Mouse (Mus musculus) liver, adult 2 months (tissue): ENCODE results near the gene Mamstr. TPM values are rescaled to one million over a fixed set of nuclear protein-coding genes. Genes with fewer than 3 reads are reported as not detected.

Experiments
- DNase-seq: peaks from one replicate; pipeline ENCODE4 v3.0.0-alpha.2; 2011; ENCODE audit warnings: low read depth, low spot score; ENCODE audit errors: extremely low read depth
- H3K27ac ChIP-seq: fragments of 200-500 bp; replicated peaks from 2 replicates; pipeline ENCODE4 v1.5.1; 2012; ENCODE audit warnings: low read depth, mild to moderate bottlenecking, control low read depth, inconsistent platforms, low read length; ENCODE audit not compliant: insufficient read depth
- H3K27me3 ChIP-seq: fragments of 200-500 bp; 2 replicates; pipeline ENCODE4 v1.6.1; 2012; ENCODE audit warnings: mild to moderate bottlenecking, moderate library complexity, low read length, inconsistent platforms; ENCODE audit not compliant: control insufficient read depth, insufficient read depth
- H3K36me3 ChIP-seq: fragments of 200-500 bp; 2 replicates; pipeline ENCODE4 v1.6.1; 2012; ENCODE audit warnings: low read length, inconsistent platforms; ENCODE audit not compliant: control insufficient read depth, insufficient read depth
- H3K4me1 ChIP-seq: fragments of 200-500 bp; 2 replicates; pipeline ENCODE4 v1.6.1; 2011; ENCODE audit warnings: low read length; ENCODE audit not compliant: control insufficient read depth, insufficient read depth
- H3K4me3 ChIP-seq: fragments of 200-500 bp; 2 replicates; pipeline ENCODE4 v1.5.1; 2011; ENCODE audit warnings: low read depth, mild to moderate bottlenecking, control low read depth, low read length, moderate library complexity; ENCODE audit not compliant: insufficient read depth
- H3K79me2 ChIP-seq: fragments of 200-500 bp; 2 replicates; pipeline ENCODE4 v1.6.1; 2012; ENCODE audit warnings: inconsistent platforms, mild to moderate bottlenecking, low read length, moderate library complexity; ENCODE audit not compliant: control insufficient read depth, insufficient read depth
- H3K9ac ChIP-seq: fragments of 200-500 bp; 2 replicates; pipeline ENCODE4 v1.6.1; 2012; ENCODE audit warnings: low read depth, mild to moderate bottlenecking, control low read depth, inconsistent platforms, low read length
- CTCF ChIP-seq: fragments of 200-500 bp; IDR thresholded peaks from 2 replicates; pipeline ENCODE4 v1.5.1; 2011; ENCODE audit warnings: low read depth, low read length, control low read depth
- POLR2A ChIP-seq: fragments of 200-500 bp; IDR thresholded peaks from 2 replicates; pipeline ENCODE4 v1.6.1; 2011; ENCODE audit warnings: low read length, control low read depth; ENCODE audit not compliant: insufficient read depth; ENCODE audit errors: extremely low read depth
- WGBS: fragments of 180-500 bp; shearing (Covaris S2); methylation state at CpG from one replicate; pipeline ENCODE4 v1.1.7; 2018; 5-methylcytosine and 5-hydroxymethylcytosine counted together
- polyA plus RNA-seq: library from polyadenylated mRNA; depleted of rRNA; stranded (reverse); fragments of >200 nt; gene quantifications from 2 replicates; pipeline ENCODE4 v1.2.3, GENCODE M21; 2012
- total RNA-seq: library from RNA; depleted of rRNA; stranded (reverse); fragments of >200 nt; gene quantifications from 2 replicates; pipeline ENCODE4 v1.2.3, GENCODE M21; 2014

Gene Mamstr
- total and polyA plus RNA-seq, 2 experiments: 0.09 to 0.10 TPM

- no peak for TF ChIP-seq POLR2A
- TF ChIP-seq CTCF: no peak
- WGBS: 32% methylated on average over 29 of the region's 29 CpGs
- H3K4me1 ChIP-seq: 0 out of 2 replicates have a peak, but pooled peaks cover 2% of the 10 kb centered on the region
- no peaks in the 10 kb centered on the region for H3K79me2 ChIP-seq
- H3K36me3 ChIP-seq: peaks cover 2% of the 10 kb centered on the region; the same call in 1 of the 2 replicates
- H3K27ac ChIP-seq: no peak overlapping the region
- H3K4me3 ChIP-seq: no peak overlapping the region
- no peak overlapping the region for H3K9ac ChIP-seq
- H3K27me3 ChIP-seq: no peaks in the 10 kb centered on the region
- peak; percentile 61 for DNase-seq
Observed at GRCm38 (mm10) chr7:45638623-45639401, 965 bp upstream of the Mamstr start.

GRCm38 (mm10) chr7:45640191-45640957 lies 597 bp downstream of the Mamstr start:
- Histone ChIP-seq H3K79me2 (no peaks in the 10 kb centered on the region), H3K36me3 (peaks cover 2% of the 10 kb centered on the region; the same call in 1 of the 2 replicates), H3K27ac (no peak overlapping the region), H3K4me3 (no peak overlapping the region), H3K9ac (no peak overlapping the region), H3K4me1 (no peaks in the 10 kb centered on the region), H3K27me3 (peaks cover 3% of the 10 kb centered on the region; the same call in 1 of the 2 replicates)
- no peak for DNase-seq
- WGBS: 80% methylated on average over 19 of the region's 19 CpGs
- no peak for TF ChIP-seq POLR2A
- no peak for TF ChIP-seq CTCF

- Histone ChIP-seq H3K27ac (no peak overlapping the region), H3K36me3 (peaks cover 2% of the 10 kb centered on the region; the same call in 1 of the 2 replicates), H3K27me3 (peaks cover 3% of the 10 kb centered on the region; the same call in 1 of the 2 replicates), H3K4me3 (no peak overlapping the region), H3K4me1 (no peaks in the 10 kb centered on the region), H3K9ac (0 out of 2 replicates have a peak overlapping the region, but pooled peaks have one; percentile 6), H3K79me2 (no peaks in the 10 kb centered on the region)
- DNase-seq: no peak
- TF ChIP-seq CTCF (no peak), POLR2A (no peak)
- 67% methylated on average over 17 of the region's 17 CpGs for WGBS
Observed at GRCm38 (mm10) chr7:45641391-45642040, 1.7 kb downstream of the Mamstr start.

- H3K27ac ChIP-seq: no peak overlapping the region
- no peak for DNase-seq
- whole genome bisulfite sequencing: 75% methylated on average over 5 of the region's 5 CpGs
- no peaks in the 10 kb centered on the region for H3K36me3 ChIP-seq
- TF ChIP-seq POLR2A: no peak
- H3K9ac ChIP-seq: no peak overlapping the region
- H3K79me2 ChIP-seq: no peaks in the 10 kb centered on the region
- no peaks in the 10 kb centered on the region for H3K4me1 ChIP-seq
- H3K27me3 ChIP-seq: peaks cover 3% of the 10 kb centered on the region; the same call in 1 of the 2 replicates
- no peak overlapping the region for H3K4me3 ChIP-seq
Observed at GRCm38 (mm10) chr7:45642083-45642482, 2.3 kb downstream of the Mamstr start.

GRCm38 (mm10) chr7:45642503-45643255 lies 2.9 kb downstream of the Mamstr start:
- Histone ChIP-seq H3K4me3 (no peak overlapping the region), H3K36me3 (no peaks in the 10 kb centered on the region), H3K27me3 (peaks cover 3% of the 10 kb centered on the region; the same call in 1 of the 2 replicates), H3K9ac (0 out of 2 replicates have a peak overlapping the region, but pooled peaks have one; percentile 35), H3K27ac (no peak overlapping the region), H3K79me2 (no peaks in the 10 kb centered on the region), H3K4me1 (no peaks in the 10 kb centered on the region)
- DNase-seq: no peak
- 53% methylated on average over 16 of the region's 16 CpGs for WGBS
- TF ChIP-seq POLR2A (no peak), CTCF (no peak)
